Mouse (Mus musculus): ENCODE measurements around the gene a. TPM values are rescaled to one million over a fixed set of nuclear protein-coding genes. Genes with fewer than 3 reads are reported as not detected.

The a gene
- polyA plus RNA-seq, 1 experiment from 2014 or later: 0.41 TPM

- TF ChIP-seq CTCF (IDR thresholded peaks at IDR 0.05; ENCODE audit: low read depth): no peak
- TF ChIP-seq EP300 (optimal IDR thresholded peaks at IDR 0.05): no peak
- peak; percentile 91 for DNase-seq (ENCODE audit: low spot score)
- under 1% methylated on average over 56 of the region's 56 CpGs for WGBS
- Histone ChIP-seq H3K4me1 (replicated peaks; ENCODE audit: control insufficient read depth, insufficient read depth) (no peaks in the 10 kb centered on the region; the same call in 1 of the 2 replicates), H3K9me3 (ENCODE audit: control insufficient read depth, low read length) (no peaks in the 10 kb centered on the region), H3K27me3 (ENCODE audit: control insufficient read depth, insufficient read depth, low read length) (no peaks in the 10 kb centered on the region), H3K4me3 (ENCODE audit: low read depth, low read length) (peak within 1 kb of the TSS; percentile 69), H3K27ac (replicated peaks) (peak within 1 kb of the TSS; percentile 67), H3K4me2 (replicated peaks; ENCODE audit: low read depth) (peak within 1 kb of the TSS; percentile 86), H3K36me3 (ENCODE audit: control insufficient read depth, insufficient read depth, low read length) (no peaks in the 10 kb centered on the region), H3K9ac (ENCODE audit: low read length) (peak within 1 kb of the TSS; percentile 76)
- ATAC-seq (ENCODE audit: low FRiP score, low TSS enrichment): peak; percentile 93
These were observed 283.0 kb downstream of the a start, which contains the start of gene Ahcy for GRCm38 (mm10) chr2:155073978-155074765. Gene Ahcy, minus strand, starts transcription at chr2:155074497.

- 30% methylated on average over 12 of the region's 12 CpGs for WGBS
- H3K27me3 ChIP-seq (ENCODE audit: control insufficient read depth, insufficient read depth, low read length): no peaks in the 10 kb centered on the region
These were observed 283.6 kb downstream of the a start for GRCm38 (mm10) chr2:155074766-155075330.

GRCm38 (mm10) chr2:155075649-155076048, 284.4 kb downstream of the a start:
- ATAC-seq (ENCODE audit: low FRiP score, low TSS enrichment) (no peak), DNase-seq (ENCODE audit: low spot score) (no peak)
- H3K4me3 ChIP-seq (ENCODE audit: low read depth, low read length): no peak overlapping the region
- no peak for TF ChIP-seq CTCF (IDR thresholded peaks at IDR 0.05; ENCODE audit: low read depth)
- no peak for TF ChIP-seq EP300 (optimal IDR thresholded peaks at IDR 0.05)
- no peaks in the 10 kb centered on the region for H3K27me3 ChIP-seq (ENCODE audit: control insufficient read depth, insufficient read depth, low read length)
- H3K4me1 ChIP-seq (replicated peaks; ENCODE audit: control insufficient read depth, insufficient read depth): no peaks in the 10 kb centered on the region; the same call in 1 of the 2 replicates
- H3K4me2 ChIP-seq (replicated peaks; ENCODE audit: low read depth): no peak overlapping the region
- H3K27ac ChIP-seq (replicated peaks): no peak overlapping the region
- no peaks in the 10 kb centered on the region for H3K9me3 ChIP-seq (ENCODE audit: control insufficient read depth, low read length)
- no peak overlapping the region for H3K9ac ChIP-seq (ENCODE audit: low read length)
- WGBS: 78% methylated on average over 6 of the region's 6 CpGs
- H3K36me3 ChIP-seq (ENCODE audit: control insufficient read depth, insufficient read depth, low read length): no peaks in the 10 kb centered on the region

More at GRCm38 (mm10) chr2:155074766-155075330, 283.6 kb downstream of the a start:
- H3K36me3 ChIP-seq (ENCODE audit: control insufficient read depth, insufficient read depth, low read length): no peaks in the 10 kb centered on the region
- peak overlapping the region; percentile 69 for H3K4me3 ChIP-seq (ENCODE audit: low read depth, low read length)
- TF ChIP-seq CTCF (IDR thresholded peaks at IDR 0.05; ENCODE audit: low read depth) (no peak), EP300 (optimal IDR thresholded peaks at IDR 0.05) (no peak)
- H3K9me3 ChIP-seq (ENCODE audit: control insufficient read depth, low read length): no peaks in the 10 kb centered on the region
- ATAC-seq (ENCODE audit: low FRiP score, low TSS enrichment): no peak
- peak; percentile 27 for DNase-seq (ENCODE audit: low spot score)
- H3K9ac ChIP-seq (ENCODE audit: low read length): peak overlapping the region; percentile 76
- H3K4me2 ChIP-seq (replicated peaks; ENCODE audit: low read depth): peak overlapping the region; percentile 86
- H3K27ac ChIP-seq (replicated peaks): peak overlapping the region; percentile 67
- no peaks in the 10 kb centered on the region; the same call in 1 of the 2 replicates for H3K4me1 ChIP-seq (replicated peaks; ENCODE audit: control insufficient read depth, insufficient read depth)

- TF ChIP-seq CTCF (IDR thresholded peaks at IDR 0.05; ENCODE audit: low read depth): no peak
- no peak for TF ChIP-seq EP300 (optimal IDR thresholded peaks at IDR 0.05)
- WGBS: 27% methylated on average over 7 of the region's 7 CpGs
- no peak overlapping the region for H3K4me2 ChIP-seq (replicated peaks; ENCODE audit: low read depth)
These were observed 288.4 kb downstream of the a start for GRCm38 (mm10) chr2:155079500-155080178.

GRCm38 (mm10) chr2:155080179-155080530, 289.0 kb downstream of the a start:
- no peak for ATAC-seq (ENCODE audit: low FRiP score, low TSS enrichment)
- no peaks in the 10 kb centered on the region; the same call in 1 of the 2 replicates for H3K4me1 ChIP-seq (replicated peaks; ENCODE audit: control insufficient read depth, insufficient read depth)
- WGBS: 35% methylated on average over 4 of the region's 4 CpGs

More at GRCm38 (mm10) chr2:155079500-155080178, 288.4 kb downstream of the a start:
- Histone ChIP-seq H3K4me3 (ENCODE audit: low read depth, low read length) (no peak overlapping the region), H3K27me3 (ENCODE audit: control insufficient read depth, insufficient read depth, low read length) (no peaks in the 10 kb centered on the region), H3K27ac (replicated peaks) (no peak overlapping the region), H3K9ac (ENCODE audit: low read length) (no peak overlapping the region), H3K9me3 (ENCODE audit: control insufficient read depth, low read length) (no peaks in the 10 kb centered on the region), H3K36me3 (ENCODE audit: control insufficient read depth, insufficient read depth, low read length) (no peaks in the 10 kb centered on the region), H3K4me1 (replicated peaks; ENCODE audit: control insufficient read depth, insufficient read depth) (no peaks in the 10 kb centered on the region; the same call in 1 of the 2 replicates)
- DNase-seq (ENCODE audit: low spot score) (peak; percentile 44), ATAC-seq (ENCODE audit: low FRiP score, low TSS enrichment) (no peak)

More at GRCm38 (mm10) chr2:155080179-155080530, 289.0 kb downstream of the a start:
- DNase-seq (ENCODE audit: low spot score): no peak
- Histone ChIP-seq H3K4me3 (ENCODE audit: low read depth, low read length) (no peak overlapping the region), H3K27ac (replicated peaks) (no peak overlapping the region), H3K36me3 (ENCODE audit: control insufficient read depth, insufficient read depth, low read length) (no peaks in the 10 kb centered on the region), H3K9ac (ENCODE audit: low read length) (no peak overlapping the region), H3K9me3 (ENCODE audit: control insufficient read depth, low read length) (no peaks in the 10 kb centered on the region), H3K27me3 (ENCODE audit: control insufficient read depth, insufficient read depth, low read length) (no peaks in the 10 kb centered on the region), H3K4me2 (replicated peaks; ENCODE audit: low read depth) (no peak overlapping the region)
- no peak for TF ChIP-seq CTCF (IDR thresholded peaks at IDR 0.05; ENCODE audit: low read depth)
- TF ChIP-seq EP300 (optimal IDR thresholded peaks at IDR 0.05): no peak
